Mouse (Mus musculus): ENCODE results near the gene Cma2.
A peak's percentile ranks its signal among the peaks of the same experiment; 100 is the strongest.
"Not testable (repeated sequence)": the region's sequence is repeated elsewhere in the genome, so short reads cannot be mapped to it uniquely, and the experiment has no call there.

Cma2 gene

DNA sequence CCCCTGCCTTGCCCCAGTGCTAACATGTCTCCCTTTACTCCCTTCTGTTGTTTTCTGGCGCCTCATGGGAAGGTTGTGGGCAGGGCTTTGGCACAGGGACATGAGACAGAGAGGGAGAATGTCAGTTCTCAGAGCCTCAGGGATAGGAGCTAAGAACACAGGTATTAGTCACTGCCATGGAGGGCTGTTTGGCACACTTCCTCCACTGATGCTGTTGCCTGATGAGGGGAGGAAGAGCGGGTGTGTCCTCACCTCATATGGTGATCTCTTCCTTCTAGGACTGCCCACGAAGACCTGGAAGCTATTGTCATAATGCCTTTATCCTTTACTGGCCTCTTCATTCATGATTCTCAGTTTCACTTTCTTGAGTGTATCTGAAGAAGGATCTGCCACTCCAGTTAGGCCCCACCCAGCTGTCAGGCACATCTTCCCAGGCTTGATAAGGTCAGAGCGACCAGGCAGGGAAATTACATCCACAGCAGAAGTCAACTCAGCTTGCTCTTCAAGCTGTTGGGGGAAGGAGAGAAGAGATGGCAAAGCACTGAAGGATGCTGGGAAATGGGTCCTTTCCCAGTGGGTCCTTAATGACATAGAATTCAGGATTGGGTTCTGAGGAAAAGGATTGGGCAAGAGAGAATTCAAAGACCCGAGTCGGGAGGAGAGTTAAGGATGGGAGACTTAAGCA lies at the start of gene Cma2:
Gene Cma2 (plus strand): TSS at position 635 of the 685 bp plus-strand sequence.
- DNase-seq (ENCODE audit: low spot score), result no peak

DNA sequence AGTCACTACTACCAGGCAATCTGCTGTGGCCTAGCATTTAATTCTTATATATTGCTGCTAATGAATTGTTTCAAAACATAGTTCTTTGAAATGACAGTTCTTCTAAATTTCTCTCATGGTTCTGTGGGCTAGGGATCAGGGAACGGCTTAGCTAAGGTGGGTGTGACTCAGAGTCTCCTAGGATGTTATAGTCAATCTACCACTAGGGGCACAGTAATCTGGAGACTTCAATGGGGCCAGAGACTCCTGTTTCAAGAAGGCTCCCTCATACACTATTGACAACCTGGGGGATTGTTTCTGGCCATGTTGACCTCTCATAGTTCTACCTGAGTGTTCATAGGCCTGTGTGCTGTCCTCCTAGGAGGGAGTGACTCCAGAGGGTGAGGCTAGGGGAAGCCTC lies 45.3 kb upstream of the Cma2 start:
- DNase-seq (ENCODE audit: low spot score), result no peak

DNA sequence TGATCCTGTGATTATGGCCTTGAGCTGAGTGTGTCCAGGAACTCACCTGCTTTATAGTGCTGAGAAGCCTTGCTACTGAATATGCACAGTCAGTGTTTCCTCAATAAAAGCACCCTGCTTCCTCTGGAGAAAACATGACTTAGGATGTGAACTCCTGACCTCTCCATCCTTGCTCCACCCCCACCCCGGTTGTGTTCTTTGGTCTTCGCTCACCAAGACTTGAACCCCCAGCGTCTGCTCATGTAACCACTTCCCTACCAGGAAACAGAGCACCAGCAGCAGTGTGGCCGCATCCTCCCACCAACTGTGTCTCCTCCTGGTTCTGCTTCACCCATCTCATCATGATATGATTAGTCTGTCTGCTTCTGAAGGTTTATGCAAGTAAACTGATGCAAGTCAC lies 37.4 kb upstream of the Cma2 start:
- DNase-seq (ENCODE audit: low spot score), result no peak

DNA sequence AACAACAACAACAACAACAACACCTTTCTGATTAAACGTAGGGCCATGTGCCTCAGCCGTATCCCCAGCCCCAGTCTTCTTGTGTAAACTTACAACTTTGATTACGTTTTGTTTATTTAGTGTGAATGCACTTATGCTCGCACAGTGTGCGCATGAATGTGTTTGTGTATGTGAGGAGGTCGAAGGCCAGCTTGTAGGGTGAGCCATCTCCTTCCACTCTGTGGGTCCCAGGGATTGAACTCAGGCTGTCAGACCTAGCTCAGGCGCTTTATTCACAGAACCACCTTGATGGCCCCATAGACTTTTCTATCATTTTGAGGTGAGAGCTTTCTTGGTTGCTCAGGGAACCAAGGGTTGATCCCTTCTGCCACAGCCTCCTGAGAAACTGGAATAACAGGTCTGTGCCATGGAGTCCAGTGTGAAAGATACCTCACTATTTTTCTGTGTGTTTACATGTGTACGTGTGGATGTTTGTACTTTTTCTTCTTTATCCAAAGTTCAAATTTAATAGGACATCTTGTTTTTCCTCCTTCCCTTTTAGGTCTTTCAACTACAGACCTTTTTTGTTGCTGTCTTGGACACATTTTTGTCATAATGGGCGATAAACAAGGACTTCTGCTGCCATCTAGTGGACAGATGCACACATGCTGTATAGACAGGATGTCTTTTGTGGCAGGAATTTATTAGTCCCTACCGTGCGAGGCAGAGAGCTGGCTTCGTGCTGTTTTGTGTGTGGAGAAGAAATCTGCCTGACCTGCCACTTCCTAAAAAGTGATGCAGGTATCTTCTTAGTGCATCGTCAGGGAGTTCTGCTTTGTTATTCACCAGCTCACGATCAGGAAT lies 32.3 kb upstream of the Cma2 start:
- peak; percentile 73 for DNase-seq (ENCODE audit: low spot score)

DNA sequence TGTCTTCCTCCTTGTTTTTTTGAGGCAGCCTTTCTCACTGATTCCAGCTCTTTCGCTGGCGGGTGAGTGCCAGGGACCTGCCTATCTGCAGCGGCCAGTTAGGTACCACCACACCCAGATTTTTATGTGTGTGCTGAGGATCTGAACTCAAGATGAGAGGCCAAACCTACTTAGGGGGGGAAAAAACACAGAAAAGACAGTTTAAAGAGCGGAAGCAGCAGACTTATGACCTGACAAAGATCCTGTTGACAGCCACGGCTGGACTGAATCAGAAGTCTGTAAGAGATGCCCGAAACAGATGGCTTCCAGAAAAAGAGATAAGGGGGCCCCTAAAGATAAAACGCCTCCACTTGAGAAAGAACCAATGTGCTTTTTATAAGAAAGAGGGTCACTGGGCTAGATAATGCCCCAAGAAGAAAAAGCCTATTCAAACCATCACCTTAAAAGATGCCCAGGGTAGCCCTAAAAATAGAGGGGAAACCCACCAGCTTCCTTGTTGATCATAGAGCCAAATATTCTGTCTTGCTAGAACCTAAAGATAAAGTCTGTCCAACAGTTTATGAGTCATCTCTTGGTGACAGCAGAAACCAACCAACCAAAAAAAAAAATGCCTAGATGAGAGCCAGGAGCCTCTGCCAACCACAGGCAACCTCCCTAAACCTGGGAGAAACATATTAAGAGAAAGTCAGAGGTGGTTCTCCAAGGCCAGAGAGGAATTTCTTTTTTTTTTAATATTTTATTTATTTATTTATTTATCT lies 28.1 kb upstream of the Cma2 start:
- no peak for DNase-seq (ENCODE audit: low spot score)

DNA sequence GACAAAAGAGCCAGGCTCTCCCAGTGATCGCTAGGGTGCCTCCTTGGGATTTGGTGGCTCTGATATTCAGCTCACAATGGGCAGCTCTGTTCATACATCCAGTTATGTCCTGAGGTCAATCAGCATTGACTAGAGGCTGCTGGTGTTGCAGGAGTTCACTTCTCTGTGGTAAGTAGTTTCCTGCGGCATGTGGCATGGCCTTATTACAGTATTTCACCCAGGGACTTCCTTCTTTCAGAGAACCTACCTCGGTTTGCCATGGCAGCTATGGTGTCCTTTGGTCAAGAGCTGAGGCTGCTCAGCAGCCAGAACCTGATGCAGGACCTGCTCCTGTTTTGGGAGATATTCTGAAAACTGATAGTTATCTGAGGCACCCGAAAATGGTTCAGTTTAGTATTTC lies 23.9 kb upstream of the Cma2 start:
- no peak for DNase-seq (ENCODE audit: low spot score)

DNA sequence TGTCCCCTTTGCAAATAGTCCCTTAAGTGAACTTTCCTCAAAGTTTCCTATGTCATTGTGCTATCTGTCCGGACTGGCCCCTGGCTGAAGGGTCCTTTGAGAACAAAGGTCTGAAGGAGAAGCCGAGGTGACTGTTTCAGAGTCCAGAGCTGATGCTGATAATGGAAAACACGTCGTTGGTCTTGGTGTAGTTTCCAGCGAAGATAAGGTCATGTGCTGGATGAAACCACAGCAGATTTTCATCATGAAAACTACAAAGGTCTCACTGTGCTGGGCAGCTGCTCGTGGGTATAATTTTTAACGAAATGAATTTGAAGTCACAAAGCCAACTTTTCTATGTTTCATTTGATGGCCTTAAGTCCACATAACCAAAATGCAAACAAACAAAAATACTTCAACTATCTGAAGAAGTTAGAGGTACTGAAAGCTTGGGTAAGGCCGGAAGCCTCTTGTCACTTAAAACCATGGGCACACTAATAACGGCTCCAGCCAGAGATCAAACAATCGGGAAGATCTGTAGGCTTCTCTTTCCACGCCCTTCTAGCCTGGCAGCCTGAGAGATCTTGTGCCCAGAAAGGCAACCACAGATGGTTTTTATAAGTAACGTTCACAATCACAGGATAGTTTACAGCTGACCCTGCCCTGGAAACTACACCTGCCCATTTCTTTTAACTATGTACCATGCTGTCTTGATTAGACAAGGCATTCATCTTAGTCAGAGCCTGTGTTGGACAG lies 21.4 kb upstream of the Cma2 start:
- peak; percentile 42 for DNase-seq (ENCODE audit: low spot score)

- no peak for DNase-seq (ENCODE audit: low spot score)
Observed at GRCm38 (mm10) chr14:55933586-55933985, 17.2 kb upstream of the Cma2 start.

GRCm38 (mm10) chr14:55940070-55940800 lies 10.5 kb upstream of the Cma2 start:
- DNase-seq (ENCODE audit: low spot score), result no peak

GRCm38 (mm10) chr14:55943601-55944000 lies 7.2 kb upstream of the Cma2 start:
- DNase-seq (ENCODE audit: low spot score), result no peak

GRCm38 (mm10) chr14:55944575-55944974 lies 6.2 kb upstream of the Cma2 start, which contains the start of gene Cma1:
TSS of gene Cma1 (minus strand) at chr14:55944675.
- no peak for DNase-seq (ENCODE audit: low spot score)

- no peak for DNase-seq (ENCODE audit: low spot score)
Observed at GRCm38 (mm10) chr14:55946269-55946969, 4.4 kb upstream of the Cma2 start.

DNA sequence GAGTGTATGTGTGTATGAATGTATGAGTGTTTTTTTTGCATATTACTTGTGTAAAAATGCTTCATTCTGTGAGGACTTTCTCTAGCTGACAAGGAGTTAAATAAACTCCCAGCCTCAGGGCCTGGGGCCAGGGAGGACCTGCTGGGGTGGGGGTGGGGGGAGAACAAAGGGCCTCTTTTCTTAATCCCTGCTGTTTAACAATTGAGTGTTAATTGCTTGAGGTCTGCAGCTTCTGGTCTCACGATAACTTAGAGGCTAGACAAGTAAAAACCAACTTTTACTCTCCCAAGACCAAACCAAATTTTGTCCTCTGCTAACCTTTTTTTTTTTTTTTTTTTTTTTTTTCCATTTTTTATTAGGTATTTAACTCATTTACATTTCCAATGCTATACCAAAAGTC lies 12.5 kb downstream of the Cma2 start:
- DNase-seq (ENCODE audit: low spot score), result no peak

- not testable (repeated sequence) for DNase-seq (ENCODE audit: low spot score)
Observed at GRCm38 (mm10) chr14:55963900-55964299, 13.1 kb downstream of the Cma2 start.

GRCm38 (mm10) chr14:55987464-55987863 lies 36.7 kb downstream of the Cma2 start:
- DNase-seq (ENCODE audit: low spot score), result not testable (repeated sequence)

DNA sequence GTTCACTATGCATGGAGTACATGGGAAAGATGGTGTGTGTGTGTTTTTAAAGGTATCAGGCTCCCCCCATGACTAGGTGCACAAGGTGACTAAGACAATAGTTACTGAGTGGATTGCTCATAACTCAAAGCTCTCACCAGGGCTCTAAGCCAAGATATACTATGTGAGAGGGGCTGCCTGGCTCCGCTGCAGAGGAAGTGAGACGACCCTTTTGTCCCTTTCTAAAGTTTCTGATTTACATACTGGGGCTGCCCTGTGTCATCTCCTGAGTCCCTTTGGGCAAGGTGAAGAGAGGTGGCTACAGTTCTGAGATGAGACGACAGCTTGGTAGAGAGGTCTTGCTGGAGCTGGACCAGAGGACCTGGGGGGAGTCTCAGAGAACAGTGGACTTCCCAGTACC lies 62.4 kb downstream of the Cma2 start:
- DNase-seq (ENCODE audit: low spot score), result no peak

DNA sequence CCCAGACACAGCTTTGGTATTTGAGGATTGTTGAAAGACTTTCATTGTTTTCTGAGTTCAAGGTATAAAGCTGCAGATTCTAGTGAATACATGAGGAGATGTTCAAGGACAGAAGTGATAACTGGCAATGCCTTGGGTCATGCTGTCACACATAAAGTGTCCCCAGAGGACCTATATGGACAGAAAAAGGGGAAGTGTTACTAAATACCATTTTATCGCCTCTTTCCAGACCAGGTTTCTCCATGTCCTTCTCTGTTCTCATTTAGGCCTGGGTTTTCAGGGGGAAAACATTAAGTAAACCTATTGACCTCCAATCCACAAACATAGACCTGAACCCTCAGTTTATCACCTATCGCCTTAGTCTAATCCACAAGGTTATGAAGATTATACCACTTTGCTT lies 63.1 kb downstream of the Cma2 start:
- no peak for DNase-seq (ENCODE audit: low spot score)

DNA sequence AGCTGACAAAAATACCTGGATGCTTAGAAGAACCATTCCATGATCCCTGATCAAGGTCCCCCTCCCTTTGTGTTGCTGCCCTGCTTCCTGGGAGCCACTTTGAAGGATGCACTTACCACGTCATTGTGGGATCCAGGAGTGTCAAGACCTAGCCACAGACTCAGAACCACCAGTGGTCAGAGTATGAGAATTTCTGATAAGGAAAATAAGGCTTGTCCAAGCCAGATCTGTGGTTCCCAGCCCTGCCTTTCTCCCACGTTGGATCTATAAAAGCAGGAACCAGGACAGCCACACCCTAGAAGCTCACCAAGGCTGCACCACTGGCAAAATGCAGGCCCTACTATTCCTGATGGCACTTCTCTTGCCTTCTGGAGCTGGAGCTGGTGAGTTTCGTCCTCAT lies 66.9 kb downstream of the Cma2 start, which contains the start of gene Mcpt1:
Gene Mcpt1 (plus strand): TSS at position 301 of the 400 bp plus-strand sequence.
- DNase-seq (ENCODE audit: low spot score), result not testable (repeated sequence)

- no peak for DNase-seq (ENCODE audit: low spot score)
Observed at GRCm38 (mm10) chr14:56019446-56019845, 68.7 kb downstream of the Cma2 start.

GRCm38 (mm10) chr14:56021305-56021704 lies 70.5 kb downstream of the Cma2 start:
- DNase-seq (ENCODE audit: low spot score), result not testable (repeated sequence)
